ENCODE assay signal across 7 mouse cellular contexts in the genomic region with DNA sequence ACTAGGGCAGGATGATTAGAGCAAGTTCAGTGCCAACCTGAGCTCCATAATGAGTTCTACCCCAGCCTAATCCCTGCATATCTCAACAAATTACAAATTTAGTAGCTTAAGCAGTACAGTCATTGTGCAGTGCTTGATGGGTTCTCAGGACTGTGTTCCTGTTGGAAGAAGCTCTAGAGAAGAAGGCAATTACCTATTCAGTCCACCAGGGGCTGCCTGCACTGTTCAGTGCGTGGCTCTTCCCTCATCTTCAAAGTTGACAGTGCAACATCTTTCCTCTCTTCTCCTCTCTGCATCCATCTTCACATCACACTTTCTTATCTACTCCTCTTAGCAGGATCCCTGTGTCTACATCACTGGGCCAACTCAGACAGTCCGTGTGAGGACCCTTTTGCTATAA.
DNase-seq lines count a peak whose midpoint lies in the region; ATAC-seq and TF ChIP-seq lines count a peak whose summit lies in the region.

No protein-coding gene starts in this region.

- no peak overlapping the region for H3K9ac ChIP-seq in intestine, postnatal 0 days (ENCODE audit: low read depth, low read length)
- H3K9ac ChIP-seq in intestine, embryonic 16.5 days (ENCODE audit: low read depth, low read length), result no peak overlapping the region
- H3K9ac ChIP-seq in ES-Bruce4 (ENCODE audit: low read depth, poor library complexity, severe bottlenecking), result no peak overlapping the region
- no peak overlapping the region for H3K9ac ChIP-seq in forebrain, postnatal 0 days
- no peak overlapping the region for H3K9ac ChIP-seq in midbrain, embryonic 13.5 days (replicated peaks)

- no peak overlapping the region for H3K27ac ChIP-seq in intestine, postnatal 0 days (ENCODE audit: low read depth, low read length)
- H3K27ac ChIP-seq in intestine, embryonic 16.5 days (ENCODE audit: low read length), result no peak overlapping the region
- no peak overlapping the region for H3K27ac ChIP-seq in ES-Bruce4 (ENCODE audit: insufficient read depth, low read length)
- no peak overlapping the region for H3K27ac ChIP-seq in forebrain, postnatal 0 days (ENCODE audit: low read depth, low read length)
- no peak overlapping the region for H3K27ac ChIP-seq in midbrain, embryonic 13.5 days

- 47% methylated on average over 2 of the region's 2 CpGs for WGBS in intestine, postnatal 0 days
- WGBS in intestine, embryonic 16.5 days, result 37% methylated on average over 2 of the region's 2 CpGs
- WGBS in forebrain, postnatal 0 days, result 7% methylated on average over 2 of the region's 2 CpGs
- WGBS in midbrain, embryonic 13.5 days, result 31% methylated on average over 2 of the region's 2 CpGs

- no peaks in the 10 kb centered on the region for H3K36me3 ChIP-seq in intestine, postnatal 0 days (ENCODE audit: control insufficient read depth, insufficient read depth)
- H3K36me3 ChIP-seq in intestine, embryonic 16.5 days (ENCODE audit: control insufficient read depth, insufficient read depth, low read length), result no peaks in the 10 kb centered on the region
- H3K36me3 ChIP-seq in ES-Bruce4 (ENCODE audit: control insufficient read depth, insufficient read depth, low read length, poor library complexity, severe bottlenecking), result no peaks in the 10 kb centered on the region
- no peaks in the 10 kb centered on the region for H3K36me3 ChIP-seq in forebrain, postnatal 0 days (ENCODE audit: insufficient read depth)
- H3K36me3 ChIP-seq in midbrain, embryonic 13.5 days, result no peaks in the 10 kb centered on the region

- no peaks in the 10 kb centered on the region for H3K4me1 ChIP-seq in intestine, postnatal 0 days (replicated peaks; ENCODE audit: control insufficient read depth, insufficient read depth, low read length)
- peaks cover 3% of the 10 kb centered on the region; the same call in 1 of the 2 replicates for H3K4me1 ChIP-seq in intestine, embryonic 16.5 days (ENCODE audit: control insufficient read depth, insufficient read depth, low read length)
- H3K4me1 ChIP-seq in ES-Bruce4 (ENCODE audit: control insufficient read depth, insufficient read depth, low read length), result no peaks in the 10 kb centered on the region
- H3K4me1 ChIP-seq in forebrain, postnatal 0 days (ENCODE audit: insufficient read depth), result no peaks in the 10 kb centered on the region
- peaks cover 11% of the 10 kb centered on the region for H3K4me1 ChIP-seq in midbrain, embryonic 13.5 days (replicated peaks)

- DNase-seq in A20 (ENCODE audit: low read depth, low spot score), result peak; percentile 5
- DNase-seq in forebrain, postnatal 0 days, result peak; percentile 31
- no peak for DNase-seq in Muller cell, postnatal 12 days (ENCODE audit: inconsistent ontology term)

- no peaks in the 10 kb centered on the region for H3K9me3 ChIP-seq in intestine, postnatal 0 days (ENCODE audit: control insufficient read depth)
- no peaks in the 10 kb centered on the region for H3K9me3 ChIP-seq in intestine, embryonic 16.5 days (ENCODE audit: control insufficient read depth, low read length)
- H3K9me3 ChIP-seq in ES-Bruce4 (replicated peaks; ENCODE audit: control insufficient read depth, insufficient read depth, low read length, poor library complexity, severe bottlenecking), result no peaks in the 10 kb centered on the region
- H3K9me3 ChIP-seq in forebrain, postnatal 0 days (ENCODE audit: low read length), result no peaks in the 10 kb centered on the region
- H3K9me3 ChIP-seq in midbrain, embryonic 13.5 days, result no peaks in the 10 kb centered on the region

- TF ChIP-seq POLR2A in ES-Bruce4 (IDR thresholded peaks at IDR 0.05; ENCODE audit: insufficient read depth, low read length), result no peak

- no peaks in the 10 kb centered on the region for H3K27me3 ChIP-seq in intestine, postnatal 0 days (replicated peaks; ENCODE audit: control insufficient read depth, insufficient read depth, low read length)
- no peaks in the 10 kb centered on the region for H3K27me3 ChIP-seq in intestine, embryonic 16.5 days (replicated peaks; ENCODE audit: control insufficient read depth, insufficient read depth, low read length)
- no peaks in the 10 kb centered on the region for H3K27me3 ChIP-seq in ES-Bruce4 (ENCODE audit: control insufficient read depth, insufficient read depth, low read length, poor library complexity, severe bottlenecking)
- H3K27me3 ChIP-seq in forebrain, postnatal 0 days (ENCODE audit: insufficient read depth, low read length), result no peaks in the 10 kb centered on the region
- no peaks in the 10 kb centered on the region for H3K27me3 ChIP-seq in midbrain, embryonic 13.5 days

- no peak overlapping the region for H3K4me2 ChIP-seq in intestine, postnatal 0 days (replicated peaks; ENCODE audit: low read depth)
- H3K4me2 ChIP-seq in intestine, embryonic 16.5 days (ENCODE audit: low read depth, low read length), result no peak overlapping the region
- no peak overlapping the region for H3K4me2 ChIP-seq in forebrain, postnatal 0 days (ENCODE audit: low read depth)
- H3K4me2 ChIP-seq in midbrain, embryonic 13.5 days (replicated peaks), result no peak overlapping the region

- TF ChIP-seq CTCF in intestine, postnatal 0 days (IDR thresholded peaks at IDR 0.05; ENCODE audit: low read depth), result peak; percentile 79
- TF ChIP-seq CTCF in ES-Bruce4 (IDR thresholded peaks at IDR 0.05; ENCODE audit: low read depth, low read length), result peak; percentile 12
- peak; percentile 70 for TF ChIP-seq CTCF in forebrain, postnatal 0 days (IDR thresholded peaks at IDR 0.05; ENCODE audit: low read depth)

- no peak for TF ChIP-seq EP300 in ES-Bruce4 (IDR thresholded peaks at IDR 0.05; ENCODE audit: insufficient read depth, low read depth, low read length)

- H3K4me3 ChIP-seq in intestine, postnatal 0 days (ENCODE audit: low read depth, low read length), result no peak overlapping the region
- H3K4me3 ChIP-seq in intestine, embryonic 16.5 days (ENCODE audit: low read length), result no peak overlapping the region
- H3K4me3 ChIP-seq in ES-Bruce4 (ENCODE audit: low read depth, low read length), result no peak overlapping the region
- H3K4me3 ChIP-seq in forebrain, postnatal 0 days (ENCODE audit: low read depth, low read length), result no peak overlapping the region
- no peak overlapping the region for H3K4me3 ChIP-seq in midbrain, embryonic 13.5 days (replicated peaks)

- no peak for ATAC-seq in intestine, postnatal 0 days
- no peak for ATAC-seq in intestine, embryonic 16.5 days
- ATAC-seq in forebrain, postnatal 0 days, result peak; percentile 78; the same call in 1 of the 2 replicates
- peak; percentile 73 for ATAC-seq in midbrain, embryonic 13.5 days

Comparison
In these comparisons a context has a peak if more than half of its experiments do, and no peak if none do; other contexts are left out.
1. ATAC-seq: peak in forebrain, postnatal 0 days (single experiment) and midbrain, embryonic 13.5 days (single experiment); none in intestine, postnatal 0 days (single experiment) and intestine, embryonic 16.5 days (single experiment).
2. CTCF ChIP-seq: peak in every context shown above with its lines; median percentile 79 in intestine, postnatal 0 days; 70 in forebrain, postnatal 0 days; 12 in ES-Bruce4.